Mouse (Mus musculus): ENCODE measurements around the gene Eipr1. TPM values are rescaled to one million over a fixed set of nuclear protein-coding genes. Genes with fewer than 3 reads are reported as not detected.
"Not testable (repeated sequence)": the region's sequence is repeated elsewhere in the genome, so short reads cannot be mapped to it uniquely, and the experiment has no call there.

Eipr1 gene
- total RNA-seq (2021): 10 to 100 TPM; 21.8 to 23.5 TPM
- 23.1 TPM in 2 replicates for polyA plus RNA-seq (2012; rRNA removed)
- long read RNA-seq, full-length matches to known transcripts: 33 of 37 reads
- long read RNA-seq, partial matches to known transcripts: 1 of 37 reads
- long read RNA-seq, other reads (novel, unspliced or antisense): 3 of 37 reads

DNA sequence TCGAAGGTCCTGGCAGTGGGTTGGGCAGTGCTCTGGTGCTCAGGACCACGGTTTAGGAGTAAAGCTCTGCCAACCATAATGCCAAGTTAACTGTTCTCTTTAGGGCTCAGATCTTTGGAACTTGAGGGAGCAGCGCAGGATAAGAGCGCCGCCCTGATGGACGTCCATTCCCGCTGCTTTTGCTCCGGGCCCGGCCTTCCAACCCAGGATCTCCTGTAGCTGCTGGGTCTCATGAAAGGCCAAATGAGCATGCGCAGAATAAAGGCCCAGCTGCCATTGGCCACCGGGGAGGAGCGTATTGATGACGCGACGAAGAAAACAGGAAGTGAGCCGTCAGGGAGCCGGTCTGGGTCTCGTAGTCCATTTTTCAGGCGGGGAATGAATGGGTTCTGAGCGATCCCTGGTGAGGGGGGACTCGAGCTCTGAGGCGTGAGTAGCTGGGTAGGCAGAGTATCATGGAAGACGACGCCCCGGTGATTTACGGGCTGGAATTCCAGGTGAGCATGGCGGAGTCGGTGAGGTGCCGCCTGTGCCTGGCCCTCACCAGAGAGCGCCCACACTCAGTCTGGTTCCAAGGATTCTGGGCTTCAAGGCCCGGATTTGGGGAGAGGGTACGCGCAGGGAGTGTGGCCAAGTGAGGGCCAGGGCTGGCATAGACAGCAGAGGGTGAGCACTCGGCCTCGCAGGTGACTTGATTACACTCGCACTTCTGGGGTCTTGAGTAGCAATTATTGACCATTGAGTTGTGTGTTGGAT is at the start of gene Eipr1:
Eipr1 (plus strand) TSS at position 296 of the 756 bp plus-strand sequence.
- DNase-seq: peak; percentile 93

DNA sequence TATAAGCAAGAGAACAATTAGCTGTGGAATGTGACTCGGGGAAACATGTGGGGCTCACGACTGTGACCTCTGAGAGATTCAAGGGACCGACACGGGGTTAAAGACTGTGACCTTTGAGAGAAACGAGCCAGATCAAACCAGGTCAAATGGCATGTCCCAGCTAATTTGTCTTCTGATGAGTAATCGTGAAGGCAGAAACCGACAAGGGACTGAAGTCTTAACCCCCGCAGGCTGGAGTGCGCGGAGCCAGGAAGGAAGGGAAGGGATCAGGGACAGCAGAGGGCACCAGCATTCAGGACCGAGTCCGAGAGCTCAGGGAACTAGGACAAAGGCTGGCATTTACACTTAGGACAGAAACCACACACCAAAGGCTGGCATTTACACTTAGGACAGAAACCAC is 47.2 kb upstream of the Eipr1 start:
- DNase-seq: peak; percentile 58

DNA sequence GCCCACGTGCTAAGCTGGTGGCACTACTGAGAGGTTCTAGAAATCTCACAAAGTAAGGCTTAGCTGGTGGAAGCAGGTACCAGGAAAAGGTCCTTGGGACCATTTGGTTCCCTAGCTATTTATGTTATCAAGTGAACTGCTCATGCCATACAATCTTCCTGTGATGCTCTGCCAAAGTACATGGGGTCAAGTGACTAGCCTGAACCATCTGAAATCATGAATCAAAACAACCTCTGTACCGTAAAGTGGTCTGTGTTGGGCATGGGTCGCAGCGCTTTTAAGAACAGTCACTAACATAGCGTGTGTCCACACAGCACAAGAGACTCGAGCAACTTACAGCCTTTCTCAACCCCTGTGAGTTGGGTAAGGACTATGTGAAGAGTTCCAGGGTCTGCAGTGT is 46.4 kb upstream of the Eipr1 start:
- DNase-seq: no peak

DNA sequence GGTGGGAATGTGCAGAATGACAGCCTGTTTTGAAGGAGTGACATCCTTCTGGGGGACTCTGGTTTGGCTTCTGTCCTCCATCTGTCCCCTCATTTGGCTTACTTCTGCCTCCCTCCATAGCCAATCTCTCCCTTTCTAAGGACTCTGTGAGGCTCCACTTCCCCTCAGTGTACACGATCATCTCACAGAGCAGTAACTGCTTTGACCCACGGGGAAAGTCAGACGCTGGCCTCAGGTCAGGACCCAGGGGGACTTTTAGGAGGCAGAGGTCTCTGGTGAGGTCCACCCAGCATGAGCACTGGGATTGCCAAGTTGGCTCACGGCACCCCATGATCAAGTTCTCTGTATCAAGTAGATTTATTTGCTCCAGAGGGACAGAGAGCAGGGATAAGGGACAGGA is 43.4 kb upstream of the Eipr1 start:
- no peak for DNase-seq

DNA sequence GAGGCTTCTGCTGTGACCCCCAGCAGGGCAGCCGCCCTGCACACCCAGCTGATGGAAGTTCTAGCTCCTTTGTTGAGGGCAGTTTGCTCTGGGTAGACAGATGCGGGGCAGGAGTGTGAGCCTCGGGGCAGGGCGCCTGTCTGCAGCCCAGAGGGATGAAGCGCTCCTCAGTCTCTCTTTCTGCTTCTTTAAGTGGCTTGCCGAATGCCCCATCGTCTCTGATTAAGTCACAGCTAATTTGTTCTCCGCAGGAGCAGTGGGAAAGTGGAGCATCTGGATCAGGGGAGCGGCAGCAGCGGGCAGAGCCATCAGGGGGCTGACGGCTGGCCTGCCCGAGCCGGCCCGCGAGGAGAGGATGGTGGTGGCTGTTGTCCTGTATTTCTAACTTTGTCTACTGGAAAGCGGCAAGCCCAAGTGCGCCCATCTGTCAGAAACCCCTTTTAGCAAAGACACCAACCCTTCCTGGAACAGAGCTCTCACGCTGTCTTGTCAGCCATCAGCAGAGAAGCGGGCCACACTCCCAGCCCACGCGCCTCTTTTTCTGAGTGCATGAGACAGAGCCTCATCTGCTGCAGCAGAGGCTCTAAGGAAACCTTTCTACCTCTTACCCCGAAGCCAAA is 40.9 kb upstream of the Eipr1 start:
- no peak for DNase-seq

DNA sequence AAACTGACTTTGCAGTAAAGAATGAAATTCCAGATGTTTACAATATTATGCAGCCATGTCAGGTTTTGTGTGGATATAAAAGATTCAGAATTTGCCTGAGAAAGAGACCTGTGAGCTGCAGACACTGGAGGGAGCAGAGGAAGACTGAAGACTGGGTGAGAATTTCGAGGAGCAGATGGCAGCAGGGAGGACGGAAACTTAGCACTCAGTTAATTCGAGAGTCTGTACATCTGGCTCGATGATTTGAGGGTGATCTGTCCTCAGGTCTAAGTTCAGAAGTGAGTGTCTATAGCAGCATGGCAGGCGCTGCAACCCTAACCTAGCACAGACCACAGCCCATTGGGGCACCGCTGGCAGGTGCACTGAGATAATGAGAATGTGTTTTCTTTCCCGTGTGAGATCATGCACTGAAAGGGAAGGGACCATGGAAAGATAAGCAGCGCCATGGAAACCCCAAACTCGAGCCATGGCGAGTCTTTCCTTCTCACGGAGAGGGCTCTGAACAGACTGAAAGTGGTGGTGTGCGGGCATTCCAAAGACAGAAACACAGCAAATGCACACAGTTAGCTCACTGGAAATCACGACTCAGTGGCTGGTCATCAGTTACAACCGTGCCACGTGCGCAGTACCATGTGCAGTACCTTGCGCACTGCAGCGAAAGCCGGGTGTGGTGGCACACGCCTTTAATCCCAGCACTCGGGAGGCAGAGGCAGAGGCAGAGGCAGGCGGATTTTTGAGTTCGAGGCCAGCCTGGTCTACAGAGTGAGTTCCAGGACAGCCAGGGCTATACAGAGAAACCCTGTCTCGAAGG is 36.6 kb upstream of the Eipr1 start:
- no peak for DNase-seq

DNA sequence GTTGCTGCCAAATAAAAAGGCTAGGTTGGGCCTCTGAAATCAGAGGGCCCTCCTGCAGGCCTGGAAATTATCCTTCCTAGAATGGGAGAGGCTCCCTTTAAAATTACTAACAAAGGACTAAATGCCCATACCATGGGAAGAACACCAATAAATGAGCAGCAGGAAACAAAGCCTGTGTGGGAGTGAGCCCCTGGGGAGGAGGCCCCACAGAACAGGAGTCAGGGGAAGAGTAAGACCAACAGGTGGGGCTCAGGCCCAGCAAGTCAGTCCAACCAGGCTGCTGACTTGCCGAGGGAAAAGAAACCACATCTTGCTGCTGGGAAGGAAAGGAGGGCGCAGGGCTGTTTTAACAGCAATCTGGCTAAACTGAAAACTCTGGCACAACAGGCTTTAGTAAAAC is 34.5 kb upstream of the Eipr1 start:
- no peak for DNase-seq

DNA sequence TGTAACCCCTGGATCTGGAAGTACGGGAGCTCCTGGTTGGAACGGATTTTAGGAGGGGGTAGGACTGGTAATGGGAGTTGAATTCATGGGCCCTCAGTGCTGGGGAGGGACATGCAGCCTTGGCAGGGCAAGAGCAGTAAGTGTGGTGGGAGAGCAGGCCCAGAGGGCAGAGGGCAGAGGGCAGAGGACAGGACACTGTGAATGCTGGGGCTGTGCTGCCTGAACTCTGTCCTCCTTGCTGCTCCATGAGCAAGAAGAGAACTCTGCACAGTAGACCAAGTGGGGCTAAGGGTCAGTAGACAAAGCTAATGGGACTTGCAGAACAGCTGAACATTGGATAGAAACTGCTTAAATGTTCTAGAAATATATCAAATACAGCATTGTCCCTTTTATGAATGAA is 33.5 kb upstream of the Eipr1 start:
- no peak for DNase-seq

DNA sequence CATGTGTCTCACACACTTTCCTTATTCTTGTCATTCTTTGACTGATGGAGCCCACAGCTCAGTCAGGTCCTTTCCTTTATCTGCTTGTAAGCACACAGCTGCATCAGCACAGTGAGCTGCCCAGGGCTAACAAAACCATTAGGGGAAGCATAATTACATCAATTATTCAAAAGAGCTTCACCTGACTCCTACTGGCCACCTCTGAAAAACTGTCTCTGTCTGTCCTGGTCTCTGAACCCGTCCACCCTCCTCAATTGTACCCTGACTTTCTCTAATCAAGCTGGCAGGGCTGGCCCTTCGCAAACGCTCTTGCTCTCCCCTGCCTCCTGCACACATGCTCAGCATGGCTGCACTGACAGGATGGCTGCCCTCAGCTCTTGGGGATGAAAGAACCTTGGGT is 27.2 kb upstream of the Eipr1 start:
- no peak for DNase-seq

DNA sequence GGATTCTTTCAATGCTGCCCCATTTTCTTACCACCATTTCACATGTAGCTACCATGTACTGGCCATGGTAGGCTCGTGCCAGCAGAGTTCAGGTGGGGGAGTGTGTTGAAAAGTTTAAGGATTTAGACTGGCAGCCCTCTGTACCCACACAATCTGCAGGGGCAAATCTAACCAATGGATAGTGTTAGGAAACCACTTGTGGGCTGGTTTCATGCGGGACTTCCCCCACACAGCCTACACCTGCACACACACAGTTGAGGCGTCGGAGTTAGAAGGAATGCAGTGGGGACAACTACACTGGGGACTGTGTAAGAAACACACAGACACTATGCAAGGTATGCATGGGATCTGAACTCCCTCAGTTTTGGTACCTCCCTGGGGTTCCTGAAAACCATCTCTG is 25.4 kb upstream of the Eipr1 start:
- DNase-seq: no peak

DNA sequence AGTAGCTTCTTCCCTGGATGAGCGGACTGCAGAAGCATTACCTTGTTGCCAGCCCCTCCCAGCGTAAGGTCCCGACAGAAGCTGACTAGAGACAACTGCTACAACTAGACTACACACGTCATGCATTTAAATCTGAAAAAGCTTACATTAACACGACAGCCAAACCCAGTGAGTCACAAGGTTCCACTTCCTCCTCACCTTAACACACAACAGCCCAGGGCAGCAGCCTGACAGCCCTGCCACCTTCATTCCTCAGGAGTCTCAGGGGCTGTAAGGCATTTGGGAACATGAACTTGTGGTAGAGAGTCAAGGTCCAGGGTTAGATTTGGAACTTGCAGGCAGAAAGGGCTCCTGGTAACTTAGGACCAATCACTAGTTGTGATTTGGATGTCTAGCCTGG is 24.5 kb upstream of the Eipr1 start:
- no peak for DNase-seq

DNA sequence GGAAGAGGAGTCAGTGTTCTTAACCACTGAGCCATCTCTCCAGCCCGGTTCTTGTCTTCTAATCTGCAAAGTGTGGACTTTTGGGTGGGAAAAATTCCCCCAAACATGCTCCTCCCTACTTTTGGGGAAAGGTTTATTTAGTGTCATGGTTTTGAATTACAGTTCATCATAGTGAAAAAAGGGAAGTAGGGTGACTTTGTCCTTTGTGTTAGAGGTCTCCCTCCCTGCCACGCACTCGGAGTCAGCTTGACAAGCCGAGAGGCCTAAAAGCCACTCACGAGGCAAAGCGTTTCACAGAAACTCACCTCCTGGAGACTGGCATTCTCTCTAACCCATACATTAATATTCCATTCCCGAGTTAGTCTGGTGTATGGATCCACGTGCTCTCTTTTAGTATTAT is 19.0 kb upstream of the Eipr1 start:
- DNase-seq: no peak

DNA sequence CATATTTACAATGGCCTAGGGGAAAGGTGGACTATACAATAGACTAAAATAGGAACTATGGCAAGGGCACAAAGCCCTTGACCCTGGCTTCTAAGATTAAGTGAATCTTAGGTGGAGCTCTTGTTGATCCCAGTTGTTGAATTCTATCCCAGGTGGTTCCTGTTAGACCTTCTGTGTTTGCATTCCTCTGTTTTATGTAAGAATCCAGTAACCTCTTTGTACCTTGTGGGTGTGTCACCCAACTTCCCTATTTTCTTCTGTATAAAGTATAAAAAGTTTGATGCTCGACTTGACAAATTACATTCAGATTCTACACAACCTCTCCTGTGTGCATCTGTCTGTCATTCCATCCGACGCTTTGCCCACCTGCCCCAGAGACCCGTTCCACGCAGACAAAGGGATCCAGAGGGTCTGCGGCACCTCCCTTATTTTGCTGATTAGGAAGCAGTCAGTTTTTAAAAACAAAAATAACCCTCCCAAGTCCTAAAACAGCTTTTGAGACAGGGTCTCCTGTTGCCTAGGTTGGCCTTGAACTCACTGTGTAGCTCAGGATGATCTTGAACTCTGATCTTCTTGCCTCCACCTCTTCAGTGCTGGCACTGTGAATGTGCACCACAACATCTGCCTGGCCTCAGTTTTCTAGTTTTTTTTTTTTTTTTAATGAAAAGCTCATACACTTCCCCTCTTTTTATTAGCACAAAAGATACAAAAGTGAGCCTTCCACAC is 17.9 kb upstream of the Eipr1 start:
- not testable (repeated sequence) for DNase-seq

DNA sequence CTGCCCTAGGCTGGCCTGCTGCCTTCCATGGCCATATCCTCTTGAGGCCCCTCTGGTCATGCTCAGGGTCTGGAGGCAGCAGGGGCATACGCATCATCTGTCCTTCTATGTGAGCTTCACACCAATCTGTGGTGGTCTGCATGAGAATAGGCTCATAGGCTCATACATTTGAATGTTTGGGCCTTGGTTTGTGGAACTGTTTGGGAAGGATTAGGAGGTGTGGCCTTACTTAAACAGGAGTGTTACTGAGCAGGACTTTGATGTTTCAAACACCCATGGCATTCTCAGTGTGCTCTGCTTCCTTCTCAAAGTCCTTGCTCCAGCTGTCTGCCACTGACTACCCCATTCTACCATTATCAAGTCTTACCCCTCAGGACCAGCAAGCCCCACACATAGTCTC is 17.3 kb upstream of the Eipr1 start:
- DNase-seq: no peak

DNA sequence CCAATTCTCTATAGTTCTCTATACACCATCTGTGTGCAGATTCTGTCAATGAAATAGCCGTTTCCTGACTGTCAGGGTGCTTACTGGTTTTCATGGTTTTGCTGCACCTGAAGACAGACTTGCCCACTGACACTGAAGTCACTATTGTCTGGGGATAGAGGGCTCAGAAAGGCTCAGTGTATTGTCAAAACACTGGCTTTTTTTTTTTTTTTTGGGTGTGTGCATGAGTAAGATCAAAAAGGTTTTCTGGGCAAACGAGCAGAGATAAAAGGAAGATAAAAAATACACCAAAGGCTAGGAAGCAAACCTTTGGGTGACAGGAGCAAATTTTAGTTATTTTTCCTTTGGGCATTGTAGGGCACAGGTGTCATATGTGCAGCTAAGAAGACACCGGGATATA is 16.3 kb upstream of the Eipr1 start:
- no peak for DNase-seq

DNA sequence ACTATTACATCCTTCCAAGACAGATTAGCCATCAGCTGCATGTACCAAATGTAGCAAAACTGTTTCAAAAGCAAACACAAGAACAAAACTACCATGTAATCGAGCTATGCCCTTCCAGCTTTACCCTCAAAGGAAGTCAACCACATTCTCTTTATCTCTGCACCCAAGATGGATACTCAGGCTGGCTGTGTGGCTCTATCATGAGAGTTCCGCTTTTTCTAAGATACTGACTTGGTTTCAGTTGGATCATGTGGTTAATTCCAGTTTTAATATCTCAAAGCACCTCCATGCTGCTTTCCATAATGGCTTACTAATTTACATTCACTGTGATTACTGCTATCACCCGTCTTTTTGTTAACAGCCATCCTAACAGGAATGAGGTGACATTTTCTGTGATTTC is 8.3 kb upstream of the Eipr1 start:
- DNase-seq: no peak

DNA sequence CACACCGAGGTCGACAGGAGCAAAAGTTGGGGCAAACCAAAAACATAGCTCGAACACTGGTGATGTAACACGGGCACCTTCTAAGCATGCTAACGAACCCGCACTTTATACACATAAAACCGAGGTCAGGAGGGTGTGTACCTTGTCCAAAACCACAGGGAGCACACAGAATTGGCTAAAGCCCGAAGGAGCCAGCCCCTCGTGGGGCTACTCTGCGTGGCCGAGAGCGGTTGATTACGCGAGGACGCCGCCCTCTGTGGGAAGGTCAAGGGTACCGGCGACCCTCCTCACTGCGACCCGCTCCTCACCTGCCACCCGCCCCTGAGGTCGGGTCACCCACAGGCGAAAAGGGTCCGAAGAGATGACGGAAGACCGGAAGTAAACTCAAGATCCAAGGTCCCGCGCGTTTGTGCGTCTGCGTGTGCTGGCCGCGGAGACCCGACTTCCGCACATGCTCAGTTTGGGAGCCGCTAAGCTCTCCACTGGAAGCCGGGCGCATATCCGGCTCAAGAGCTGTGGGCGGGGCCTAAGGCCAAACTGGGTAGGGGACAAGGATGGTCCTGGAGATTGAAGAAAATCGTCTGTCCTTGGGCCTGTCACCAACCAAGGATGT is 1.5 kb upstream of the Eipr1 start, which contains the start of gene Trappc12:
Trappc12 (minus strand) TSS at position 452 of the 613 bp plus-strand sequence.
- peak; percentile 90 for DNase-seq

DNA sequence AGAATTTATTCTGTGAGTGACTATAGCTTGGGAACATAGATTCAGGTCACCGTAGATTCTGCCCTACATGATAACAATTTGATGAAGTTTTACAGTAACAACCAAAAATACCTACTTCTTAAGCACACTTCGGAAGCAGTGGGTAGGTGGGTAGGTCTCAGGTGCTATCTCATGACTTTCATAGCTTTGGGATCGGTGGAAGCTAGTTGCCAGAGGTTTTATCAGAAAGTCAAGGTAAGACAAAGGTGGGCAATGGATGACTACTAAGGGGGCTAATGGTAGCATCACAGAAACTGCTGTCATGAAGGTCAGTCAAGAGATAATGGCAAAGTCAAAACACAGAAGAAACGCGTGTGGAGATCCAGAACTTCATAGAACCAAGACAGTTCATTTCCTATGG is 727 bp upstream of the Eipr1 start:
- no peak for DNase-seq

DNA sequence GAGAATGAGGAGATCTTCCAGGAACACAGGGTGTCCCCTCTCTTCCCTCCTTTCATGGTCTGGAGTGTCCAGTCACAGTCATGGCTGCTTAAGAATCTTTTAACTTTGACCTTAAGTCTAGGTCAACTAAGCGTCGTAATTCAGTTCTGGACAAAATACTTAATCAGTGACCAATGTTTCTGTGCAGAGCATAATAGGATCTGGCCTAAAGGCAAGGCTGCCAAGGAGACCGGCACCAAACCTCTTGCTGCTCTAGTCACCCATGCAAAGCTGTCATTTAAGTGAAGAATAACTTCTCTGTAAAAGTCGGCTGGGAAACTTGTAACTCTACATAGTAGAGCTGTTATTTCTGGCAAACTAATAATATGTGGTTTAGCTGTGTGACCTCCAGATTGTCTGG is 4.4 kb downstream of the Eipr1 start:
- DNase-seq: no peak

DNA sequence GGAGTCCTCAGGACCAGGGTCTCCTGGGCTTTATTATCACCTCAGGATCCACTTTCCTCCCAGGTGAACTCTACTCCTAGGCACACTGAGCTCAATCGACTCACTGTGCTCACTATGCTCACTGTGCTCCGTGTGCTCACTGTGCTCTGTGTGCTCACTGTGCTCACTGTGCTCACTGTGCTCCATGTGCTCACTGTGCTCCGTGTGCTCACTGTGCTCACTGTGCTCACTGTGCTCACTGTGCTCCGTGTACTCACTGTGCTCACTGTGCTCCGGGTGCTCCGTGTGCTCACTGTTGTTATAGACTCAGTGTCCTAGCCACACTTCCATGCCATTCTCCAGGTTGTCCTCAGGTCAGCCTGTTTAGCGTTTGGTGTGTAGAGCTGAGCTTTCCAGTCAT is 18.4 kb downstream of the Eipr1 start:
- no peak for DNase-seq

DNA sequence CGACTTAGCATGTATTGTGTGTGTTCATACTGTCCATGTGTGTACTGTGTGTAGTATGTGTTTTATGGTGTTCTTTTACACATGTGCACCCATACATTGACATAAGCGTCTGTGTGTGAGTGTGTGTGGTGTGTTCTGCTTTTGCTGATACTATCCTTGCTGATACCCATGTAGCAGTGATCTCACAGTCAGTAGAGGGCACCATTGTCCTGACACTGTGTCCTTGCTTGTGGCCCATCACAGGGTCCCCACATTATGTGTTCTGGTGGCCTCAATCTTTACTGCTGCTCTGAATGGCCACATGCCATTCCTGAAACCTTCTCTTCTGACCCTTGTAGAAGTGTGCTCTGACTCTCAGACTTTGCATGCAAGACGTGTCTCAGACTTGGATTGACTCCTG is 22.2 kb downstream of the Eipr1 start:
- no peak for DNase-seq

DNA sequence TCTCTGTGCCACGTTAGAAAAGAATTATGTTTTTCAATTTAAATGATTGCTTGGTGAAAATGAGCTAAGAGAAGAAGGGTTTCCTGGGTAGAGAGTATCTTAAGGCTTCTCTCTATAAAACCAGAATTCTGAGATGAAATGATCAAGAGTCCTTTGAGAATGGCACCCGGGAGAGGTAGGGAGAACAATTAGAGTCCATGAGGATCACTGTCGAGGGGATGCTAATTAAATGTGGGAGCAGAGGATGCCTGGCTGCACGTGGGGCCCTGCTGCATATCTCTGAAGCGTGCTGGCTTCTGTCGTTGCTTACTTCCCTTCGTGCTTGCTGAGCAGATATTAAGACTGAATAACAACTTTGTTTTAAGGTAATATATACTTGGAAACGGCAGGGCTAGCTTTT is 23.5 kb downstream of the Eipr1 start:
- DNase-seq: no peak
